Mouse (Mus musculus): Measurements from ENCODE around the gene Ano10. TPM values are rescaled to one million over a fixed set of nuclear protein-coding genes. Genes with fewer than 3 reads are reported as not detected.

The Ano10 gene
- polyA plus RNA-seq (2015; fragmentation: Nextera tagmentation; extraction: Ambion mirVana), result 29.8 and 35.2 TPM in 2 replicates

DNA sequence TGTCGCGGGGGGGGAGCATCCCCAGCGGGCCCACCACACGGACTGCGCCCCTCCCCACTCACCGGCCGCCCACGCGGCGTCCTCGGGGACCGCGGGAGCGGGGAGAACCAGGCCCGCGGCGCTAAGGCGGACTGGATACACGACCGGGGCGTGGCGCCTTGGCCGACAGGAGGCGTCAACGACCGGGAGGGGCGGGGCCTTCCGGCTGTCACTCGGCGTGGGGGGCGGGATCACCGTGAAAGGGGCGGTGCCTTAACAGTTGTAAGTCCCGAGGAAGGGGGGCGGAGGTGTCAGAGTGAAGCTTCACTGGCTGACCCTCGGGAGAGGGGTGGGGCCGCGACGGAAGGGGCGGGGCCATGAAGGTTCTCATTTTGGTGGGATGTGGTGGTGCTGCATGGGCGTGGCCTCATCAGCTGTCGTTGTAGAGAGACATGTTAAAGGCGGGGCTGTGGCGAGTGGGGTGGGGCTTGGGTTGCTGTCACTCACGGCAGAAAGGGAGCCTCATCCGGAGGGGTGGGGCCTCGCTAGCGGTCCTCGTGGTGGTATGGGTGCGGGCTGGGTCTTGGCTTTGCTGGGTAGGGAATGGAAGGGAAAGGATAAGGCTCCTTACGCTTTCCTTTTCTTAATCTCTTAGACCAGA, at the start of gene Ano10:
Gene Ano10, minus strand, starts transcription at position 182 of the 640 bp plus-strand sequence.

Small RNA genes within 50 kb of the gene (microRNA-seq; reads per million reads assigned to microRNA genes)
- gene Mir8106, result 0 reads per million in 2 experiments

Other genes starting within 250 kb of the Ano10 start
- gene Snrk, start 177.2 kb downstream of the Ano10 start, polyA plus RNA-seq (2015; fragmentation: Nextera tagmentation; extraction: Ambion mirVana), result 30.5 and 35.4 TPM in 2 replicates
- gene Abhd5, start 57.2 kb upstream of the Ano10 start, polyA plus RNA-seq (2015; fragmentation: Nextera tagmentation; extraction: Ambion mirVana), result 17.8 and 41.2 TPM in 2 replicates

All from skeletal muscle tissue, postnatal 0 days (tissue).